Mouse (Mus musculus) olfactory bulb, adult 2 months (tissue): ENCODE data around the gene Ankle2.

Experiments
- CTCF ChIP-seq: fragments of 200-500 bp; IDR thresholded peaks from 2 replicates; pipeline ENCODE4 v1.5.1; 2012; ENCODE audit warnings: low read depth, mild to moderate bottlenecking, low read length, moderate library complexity; ENCODE audit not compliant: insufficient read depth
- POLR2A ChIP-seq: fragments of 200-500 bp; IDR thresholded peaks from 2 replicates; pipeline ENCODE4 v1.6.1; 2012; ENCODE audit warnings: mild to moderate bottlenecking, low read depth, low read length, moderate library complexity; ENCODE audit not compliant: insufficient read depth

DNA sequence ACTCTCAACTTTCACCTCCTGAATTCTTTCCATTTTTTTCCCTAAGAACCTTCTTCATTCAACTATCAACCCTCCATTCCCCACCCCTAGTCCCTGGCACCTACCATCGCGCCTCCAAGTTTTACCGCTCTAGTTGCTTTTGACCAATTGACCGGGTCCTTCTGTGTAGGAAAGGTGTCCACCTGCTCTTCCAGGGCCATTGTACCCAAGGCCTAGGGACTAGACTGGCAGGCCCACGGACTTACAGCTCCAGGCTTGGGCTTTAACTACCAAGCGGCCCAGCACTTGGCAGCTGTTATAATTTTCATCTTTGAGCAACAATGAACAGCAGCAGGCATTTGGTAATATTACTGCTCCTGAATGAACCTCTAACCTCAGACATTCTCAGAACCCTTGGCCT, 39.4 kb downstream of the Ankle2 start:
- TF ChIP-seq CTCF (no peak), POLR2A (no peak)
